Mouse (Mus musculus): ENCODE data around the gene Pnp.

DNA sequence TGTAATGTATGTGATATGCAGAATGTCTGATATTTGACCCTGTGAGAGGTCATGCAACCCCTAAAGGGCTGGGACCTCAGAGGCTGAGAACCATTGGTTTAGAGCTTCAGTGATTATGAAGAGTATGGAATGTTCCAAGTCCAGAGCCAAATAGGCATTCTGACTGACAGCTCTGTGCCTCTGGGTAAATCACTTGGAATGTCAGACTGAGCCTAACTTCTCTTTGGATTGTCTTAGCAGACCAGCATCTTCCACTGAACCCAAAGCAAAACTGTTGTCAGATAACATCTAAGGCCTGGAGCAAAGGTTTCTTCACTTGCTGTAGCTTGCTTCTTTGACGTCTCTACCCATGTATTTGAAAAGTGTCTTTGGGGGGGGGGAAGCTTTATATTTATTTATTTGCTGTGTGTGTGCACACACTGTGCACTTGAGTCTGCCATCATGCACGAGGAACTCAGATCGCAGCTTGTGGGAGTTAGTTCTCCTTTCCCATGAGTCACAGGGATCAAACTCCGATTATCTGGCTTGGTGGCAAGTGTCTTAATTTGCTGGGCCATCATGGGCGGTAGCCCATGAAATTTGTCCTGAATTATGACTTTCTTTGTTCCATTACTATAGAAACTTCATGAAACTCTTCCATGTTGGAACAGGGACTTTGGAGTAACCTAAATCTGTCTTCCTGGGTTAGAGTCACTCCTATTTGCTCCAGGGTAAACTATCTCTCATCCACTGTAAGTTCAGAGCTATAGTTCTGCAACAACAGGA is 37.5 kb downstream of the Pnp start:
- no peak for TF ChIP-seq EP300 (IDR thresholded peaks at IDR 0.05; ENCODE audit: insufficient read depth, low read depth, low read length)
- TF ChIP-seq POLR2A (IDR thresholded peaks at IDR 0.05; ENCODE audit: insufficient read depth, low read depth, low read length) = no peak

Data from heart, adult 2 months (tissue).